Mouse (Mus musculus) erythroblast, embryonic 14.5 days (primary cell): ENCODE results near the gene Gm8332. TPM values are rescaled to one million over a fixed set of nuclear protein-coding genes. Genes with fewer than 3 reads are reported as not detected.
"Not testable (repeated sequence)": the region's sequence is repeated elsewhere in the genome, so short reads cannot be mapped to it uniquely, and the experiment has no call there.

Source experiments
- H3K27me3 ChIP-seq: 2 replicates; pipeline ENCODE4 v1.6.1; 2012; ENCODE audit warnings: inconsistent platforms; ENCODE audit not compliant: control insufficient read depth
- H3K36me3 ChIP-seq: 2 replicates; pipeline ENCODE4 v1.6.1; 2012; ENCODE audit warnings: mild to moderate bottlenecking, inconsistent platforms; ENCODE audit not compliant: control insufficient read depth
- H3K4me1 ChIP-seq: 2 replicates; pipeline ENCODE4 v1.6.1; 2012; ENCODE audit warnings: inconsistent platforms; ENCODE audit not compliant: control insufficient read depth
- H3K4me3 ChIP-seq: replicated peaks from 2 replicates; pipeline ENCODE3; 2012; ENCODE audit warnings: moderate library complexity, mild to moderate bottlenecking, inconsistent platforms
- H3K9me3 ChIP-seq: 2 replicates; pipeline ENCODE4 v1.6.1; 2012; ENCODE audit warnings: low read length, inconsistent platforms, mixed read lengths; ENCODE audit not compliant: control insufficient read depth
- GATA1 ChIP-seq: IDR thresholded peaks from 2 replicates; pipeline ENCODE4 v1.6.1; 2012; ENCODE audit warnings: low read length, inconsistent platforms, mixed read lengths
- TAL1 ChIP-seq: IDR thresholded peaks from 3 replicates; pipeline ENCODE4 v1.6.1; 2012; ENCODE audit warnings: low read length, inconsistent platforms, mixed read lengths
- polyA plus RNA-seq: library from polyadenylated mRNA; stranded (reverse); fragments of >175 nt; gene quantifications from 2 replicates; pipeline ENCODE4 v1.2.3, GENCODE M21; 2012

The Gm8332 gene
- not detected in 2 replicates for polyA plus RNA-seq

GRCm38 (mm10) chr12:88250000-88250399 is at the start of gene Gm8332:
Gm8332 (minus strand) TSS chr12:88250100.
- H3K27me3 ChIP-seq, H3K9me3 ChIP-seq, H3K4me1 ChIP-seq, H3K36me3 ChIP-seq, H3K4me3 ChIP-seq: not testable (repeated sequence)

GRCm38 (mm10) chr12:88297171-88297570 is 47.3 kb upstream of the Gm8332 start:
- not testable (repeated sequence) for H3K27me3 ChIP-seq, H3K36me3 ChIP-seq, H3K4me1 ChIP-seq, H3K4me3 ChIP-seq, H3K9me3 ChIP-seq

- not testable (repeated sequence) for H3K4me3 ChIP-seq, H3K36me3 ChIP-seq, H3K4me1 ChIP-seq, H3K9me3 ChIP-seq, H3K27me3 ChIP-seq
These were observed 43.2 kb upstream of the Gm8332 start for GRCm38 (mm10) chr12:88293082-88293481.

- not testable (repeated sequence) for H3K36me3 ChIP-seq, H3K4me3 ChIP-seq, H3K4me1 ChIP-seq, H3K27me3 ChIP-seq
- H3K9me3 ChIP-seq: peaks cover 16% of the 10 kb centered on the region
These were observed 35.3 kb upstream of the Gm8332 start for GRCm38 (mm10) chr12:88285224-88285623.

GRCm38 (mm10) chr12:88274400-88274799 is 24.5 kb upstream of the Gm8332 start, which contains the start of gene Gm5662:
Gm5662 (minus strand) TSS chr12:88274500.
- H3K4me3 ChIP-seq, H3K27me3 ChIP-seq, H3K36me3 ChIP-seq, H3K4me1 ChIP-seq, H3K9me3 ChIP-seq: not testable (repeated sequence)

GRCm38 (mm10) chr12:88257241-88257640 is 7.3 kb upstream of the Gm8332 start:
- Histone ChIP-seq H3K9me3 (peaks cover 11% of the 10 kb centered on the region; the same call in 1 of the 2 replicates), H3K4me3 (no peak overlapping the region), H3K4me1 (no peaks in the 10 kb centered on the region), H3K36me3 (no peaks in the 10 kb centered on the region), H3K27me3 (no peaks in the 10 kb centered on the region)
- TF ChIP-seq TAL1 (no peak), GATA1 (no peak)

GRCm38 (mm10) chr12:88255917-88256316 is 6.0 kb upstream of the Gm8332 start:
- not testable (repeated sequence) for H3K27me3 ChIP-seq, H3K9me3 ChIP-seq, H3K4me1 ChIP-seq, H3K4me3 ChIP-seq, H3K36me3 ChIP-seq

GRCm38 (mm10) chr12:88245786-88246185 is 4.1 kb downstream of the Gm8332 start:
- H3K4me1 ChIP-seq, H3K4me3 ChIP-seq, H3K36me3 ChIP-seq, H3K27me3 ChIP-seq: not testable (repeated sequence)
- H3K9me3 ChIP-seq: peaks cover 17% of the 10 kb centered on the region

- H3K4me1 ChIP-seq, H3K4me3 ChIP-seq, H3K27me3 ChIP-seq, H3K36me3 ChIP-seq: not testable (repeated sequence)
- peaks cover 15% of the 10 kb centered on the region for H3K9me3 ChIP-seq
These were observed 7.0 kb downstream of the Gm8332 start for GRCm38 (mm10) chr12:88242940-88243339.

GRCm38 (mm10) chr12:88219445-88219844 is 30.5 kb downstream of the Gm8332 start:
- Histone ChIP-seq H3K4me1 (no peaks in the 10 kb centered on the region), H3K9me3 (peaks cover 28% of the 10 kb centered on the region), H3K4me3 (no peak overlapping the region), H3K36me3 (no peaks in the 10 kb centered on the region), H3K27me3 (no peaks in the 10 kb centered on the region)
- TF ChIP-seq TAL1: no peak
- TF ChIP-seq GATA1: no peak

- not testable (repeated sequence) for H3K27me3 ChIP-seq, H3K36me3 ChIP-seq, H3K4me3 ChIP-seq, H3K4me1 ChIP-seq
- H3K9me3 ChIP-seq: peaks cover 32% of the 10 kb centered on the region
These were observed 31.8 kb downstream of the Gm8332 start for GRCm38 (mm10) chr12:88218059-88218458.
